Mouse (Mus musculus) lung, postnatal 0 days (tissue): ENCODE measurements around the gene Mrpl2. TPM values are rescaled to one million over a fixed set of nuclear protein-coding genes. Genes with fewer than 3 reads are reported as not detected.

Experiments
- ATAC-seq: fragments of 200-750 bp; cut with Nextera tagmentation; 2 replicates; pipeline ENCODE4 v1.8.0; 2017; ENCODE audit warnings: moderate library complexity
- DNase-seq: peaks from one replicate; pipeline ENCODE4 v3.0.0-alpha.2; 2016; ENCODE audit warnings: low spot score
- H3K27ac ChIP-seq: fragments of 300-500 bp; sonication (generic); 2 replicates; pipeline ENCODE4 v1.5.1; 2014; ENCODE audit warnings: antibody characterized with exemption, mild to moderate bottlenecking, low read length, mixed read lengths
- H3K27me3 ChIP-seq: fragments of 300-500 bp; sonication (generic); replicated peaks from 2 replicates; pipeline ENCODE4 v1.6.1; 2014; ENCODE audit warnings: low read length, mixed read lengths; ENCODE audit not compliant: insufficient read depth
- H3K36me3 ChIP-seq: fragments of 300-500 bp; sonication (generic); 2 replicates; pipeline ENCODE4 v1.6.1; 2014; ENCODE audit warnings: low read length, mixed read lengths; ENCODE audit not compliant: insufficient read depth
- H3K4me1 ChIP-seq: fragments of 300-500 bp; sonication (generic); 2 replicates; pipeline ENCODE4 v1.6.1; 2014; ENCODE audit warnings: antibody characterized with exemption, low read depth, low read length, mixed read lengths; ENCODE audit not compliant: insufficient read depth
- H3K4me2 ChIP-seq: fragments of 300-500 bp; sonication (generic); replicated peaks from 2 replicates; pipeline ENCODE4 v1.6.1; 2014; ENCODE audit warnings: low read depth, mild to moderate bottlenecking, low read length, moderate library complexity, mixed read lengths
- H3K4me3 ChIP-seq: fragments of 300-500 bp; sonication (generic); 2 replicates; pipeline ENCODE4 v1.5.1; 2014; ENCODE audit warnings: low read depth, low read length
- H3K9ac ChIP-seq: fragments of 300-500 bp; sonication (generic); replicated peaks from 2 replicates; pipeline ENCODE4 v1.6.1; 2014; ENCODE audit warnings: low read depth, mild to moderate bottlenecking
- H3K9me3 ChIP-seq: fragments of 300-500 bp; sonication (generic); 2 replicates; pipeline ENCODE4 v1.6.1; 2016; ENCODE audit warnings: low read length, mixed read lengths
- CTCF ChIP-seq: IDR thresholded peaks from 2 replicates; pipeline ENCODE4 v1.5.1; 2016; ENCODE audit warnings: antibody characterized with exemption, mild to moderate bottlenecking
- EP300 ChIP-seq: IDR thresholded peaks from 2 replicates; pipeline ENCODE4 v1.6.1; 2016; ENCODE audit warnings: antibody characterized with exemption, mild to moderate bottlenecking, control low read depth
- WGBS: fragments of 180-500 bp; shearing (Covaris S2); extraction: QIAGEN DNeasy Blood & Tissue Kit; methylation state at CpG from one replicate; pipeline ENCODE4 v1.1.7; 2014; 5-methylcytosine and 5-hydroxymethylcytosine counted together
- polyA plus RNA-seq: library from polyadenylated mRNA; unstranded; fragments of >200 nt; fragmentation: Nextera tagmentation; extraction: Ambion mirVana; gene quantifications from 2 replicates; pipeline ENCODE4 v1.2.1, GENCODE M21; 2015

The Mrpl2 gene
- polyA plus RNA-seq, 1 experiment from 2014 or later: 88.6 TPM

- H3K27ac ChIP-seq: peak overlapping the region; percentile 82
- TF ChIP-seq EP300 (no peak), CTCF (no peak)
- 32% methylated on average over 3 of the region's 3 CpGs for WGBS
- no peak overlapping the region for H3K9ac ChIP-seq
- no peaks in the 10 kb centered on the region for H3K27me3 ChIP-seq
- no peaks in the 10 kb centered on the region for H3K9me3 ChIP-seq
- H3K36me3 ChIP-seq: no peaks in the 10 kb centered on the region
- H3K4me2 ChIP-seq: 0 out of 2 replicates have a peak overlapping the region, but pooled peaks have one; percentile 8
- DNase-seq: no peak
- ATAC-seq: no peak
- peaks cover 32% of the 10 kb centered on the region for H3K4me1 ChIP-seq
- no peak overlapping the region for H3K4me3 ChIP-seq
These were observed 32.8 kb upstream of the Mrpl2 start for GRCm38 (mm10) chr17:46613229-46613628.

- Histone ChIP-seq H3K9me3 (no peaks in the 10 kb centered on the region), H3K27ac (peak overlapping the region; percentile 84), H3K4me2 (peak overlapping the region; percentile 25; the same call in 1 of the 2 replicates), H3K27me3 (no peaks in the 10 kb centered on the region), H3K9ac (no peak overlapping the region), H3K36me3 (no peaks in the 10 kb centered on the region), H3K4me1 (peaks cover 68% of the 10 kb centered on the region), H3K4me3 (no peak overlapping the region)
- DNase-seq: no peak
- TF ChIP-seq EP300 (no peak), CTCF (no peak)
- 45% methylated on average over 12 of the region's 12 CpGs for WGBS
- no peak for ATAC-seq
These were observed 28.2 kb upstream of the Mrpl2 start for GRCm38 (mm10) chr17:46617799-46618198.

- peak overlapping the region; percentile 25 for H3K4me2 ChIP-seq
- ATAC-seq: no peak
- H3K4me3 ChIP-seq: no peak overlapping the region
- H3K9me3 ChIP-seq: no peaks in the 10 kb centered on the region
- WGBS: 6% methylated on average over 6 of the region's 6 CpGs
- DNase-seq: no peak
- H3K36me3 ChIP-seq: no peaks in the 10 kb centered on the region
- peak overlapping the region; percentile 16 for H3K9ac ChIP-seq
- TF ChIP-seq CTCF (no peak), EP300 (no peak)
- peaks cover 70% of the 10 kb centered on the region for H3K4me1 ChIP-seq
- H3K27me3 ChIP-seq: no peaks in the 10 kb centered on the region
- H3K27ac ChIP-seq: peak overlapping the region; percentile 84
These were observed 27.6 kb upstream of the Mrpl2 start for GRCm38 (mm10) chr17:46618394-46618768.

GRCm38 (mm10) chr17:46618769-46619682 lies 27.0 kb upstream of the Mrpl2 start:
- H3K4me2 ChIP-seq: peak overlapping the region; percentile 25
- TF ChIP-seq CTCF (no peak), EP300 (no peak)
- peak; percentile 48 for DNase-seq
- no peak overlapping the region for H3K4me3 ChIP-seq
- 16% methylated on average over 27 of the region's 27 CpGs for whole genome bisulfite sequencing
- no peaks in the 10 kb centered on the region for H3K9me3 ChIP-seq
- peaks cover 71% of the 10 kb centered on the region for H3K4me1 ChIP-seq
- ATAC-seq: peak; percentile 57
- H3K36me3 ChIP-seq: no peaks in the 10 kb centered on the region
- H3K27ac ChIP-seq: peak overlapping the region; percentile 84
- H3K27me3 ChIP-seq: no peaks in the 10 kb centered on the region
- H3K9ac ChIP-seq: peak overlapping the region; percentile 16

GRCm38 (mm10) chr17:46619683-46620357 lies 26.2 kb upstream of the Mrpl2 start:
- Histone ChIP-seq H3K4me2 (peak overlapping the region; percentile 25), H3K27me3 (no peaks in the 10 kb centered on the region), H3K9me3 (no peaks in the 10 kb centered on the region), H3K9ac (peak overlapping the region; percentile 16), H3K4me3 (no peak overlapping the region), H3K27ac (peak overlapping the region; percentile 84), H3K36me3 (no peaks in the 10 kb centered on the region), H3K4me1 (peaks cover 73% of the 10 kb centered on the region)
- TF ChIP-seq CTCF (no peak), EP300 (no peak)
- ATAC-seq: no peak
- DNase-seq: no peak
- 26% methylated on average over 16 of the region's 16 CpGs for WGBS

GRCm38 (mm10) chr17:46621324-46621723 lies 24.7 kb upstream of the Mrpl2 start:
- peak overlapping the region; percentile 84 for H3K27ac ChIP-seq
- no peak overlapping the region for H3K9ac ChIP-seq
- no peak overlapping the region for H3K4me3 ChIP-seq
- peak; percentile 74 for DNase-seq
- 10% methylated on average over 15 of the region's 15 CpGs for WGBS
- peak; percentile 11; the same call in 1 of the 2 replicates for ATAC-seq
- peaks cover 71% of the 10 kb centered on the region for H3K4me1 ChIP-seq
- peak overlapping the region; percentile 25 for H3K4me2 ChIP-seq
- no peaks in the 10 kb centered on the region for H3K9me3 ChIP-seq
- TF ChIP-seq CTCF: no peak
- TF ChIP-seq EP300: no peak
- H3K36me3 ChIP-seq: no peaks in the 10 kb centered on the region
- H3K27me3 ChIP-seq: no peaks in the 10 kb centered on the region
